Mouse (Mus musculus) thymus, adult 2 months (tissue): ENCODE data around the gene Wdr26.

ENCODE experiments used
- CTCF ChIP-seq: fragments of 200-500 bp; IDR thresholded peaks from 2 replicates; pipeline ENCODE4 v1.5.1; 2012; ENCODE audit warnings: mild to moderate bottlenecking, control low read depth, low read length, moderate library complexity, borderline replicate concordance; ENCODE audit not compliant: control insufficient read depth, poor library complexity, insufficient read depth; ENCODE audit errors: extremely low read depth
- POLR2A ChIP-seq: fragments of 200-500 bp; IDR thresholded peaks from 2 replicates; pipeline ENCODE4 v1.6.1; 2012; ENCODE audit warnings: mild to moderate bottlenecking, low read length, control low read depth, moderate library complexity; ENCODE audit not compliant: control insufficient read depth, poor library complexity, insufficient read depth; ENCODE audit errors: extremely low read depth

GRCm38 (mm10) chr1:181231262-181231661, 19.5 kb upstream of the Wdr26 start:
- TF ChIP-seq POLR2A (no peak), CTCF (no peak)
